Mouse (Mus musculus) mouse trophoblast stem cell (cell line): ENCODE measurements around the gene Bod1l.

Experiments
- in situ Hi-C, 2 experiments: fragments of 300-500 bp; cut with MseI, MboI; formaldehyde crosslinking; loops; 2 replicates in 1 of 2; 3 replicates in 1 of 2; pipeline ENCODE4 v1.15.1; 2025

Bod1l gene

GRCm38 (mm10) chr5:41844147-41844529 is at the start of gene Bod1l:
Gene Bod1l, minus strand, starts transcription at chr5:41844315.
- in situ Hi-C loops: no loop called here

- in situ Hi-C loops: loop anchor here (10.0 to 25.0 kb wide), 2 partner anchors 81 to 1494 kb away; no protein-coding TSS in a partner anchor
These were observed 49.2 kb upstream of the Bod1l start for GRCm38 (mm10) chr5:41893351-41893750.

- in situ Hi-C loops: loop anchor here (10.0 to 25.0 kb wide), 2 partner anchors 84 to 1496 kb away; no protein-coding TSS in a partner anchor
These were observed 46.8 kb upstream of the Bod1l start for GRCm38 (mm10) chr5:41890871-41891270.

- in situ Hi-C loops: loop anchor here in 1 of 2 experiments (25.0 kb wide), 1 partner anchor 1498 kb away; no protein-coding TSS in a partner anchor
These were observed 45.2 kb upstream of the Bod1l start for GRCm38 (mm10) chr5:41889245-41889849.

GRCm38 (mm10) chr5:41888834-41889233 is 44.7 kb upstream of the Bod1l start:
- in situ Hi-C loops: loop anchor here in 1 of 2 experiments (25.0 kb wide), 1 partner anchor 1498 kb away; no protein-coding TSS in a partner anchor

- in situ Hi-C loops: loop anchor here in 1 of 2 experiments (25.0 kb wide), 1 partner anchor 1500 kb away; no protein-coding TSS in a partner anchor
These were observed 43.6 kb upstream of the Bod1l start for GRCm38 (mm10) chr5:41887738-41888137.

GRCm38 (mm10) chr5:41884563-41884962 is 40.4 kb upstream of the Bod1l start:
- in situ Hi-C loops: loop anchor here in 1 of 2 experiments (25.0 kb wide), 1 partner anchor 1503 kb away; no protein-coding TSS in a partner anchor

GRCm38 (mm10) chr5:41871164-41871563 is 27.0 kb upstream of the Bod1l start:
- in situ Hi-C loops: no loop called here

GRCm38 (mm10) chr5:41855781-41856180 is 11.7 kb upstream of the Bod1l start:
- in situ Hi-C loops: no loop called here

- in situ Hi-C loops: no loop called here
These were observed 1.4 kb upstream of the Bod1l start for GRCm38 (mm10) chr5:41845558-41845937.

GRCm38 (mm10) chr5:41844820-41845557 is 874 bp upstream of the Bod1l start:
- in situ Hi-C loops: no loop called here

GRCm38 (mm10) chr5:41843419-41844146 is 532 bp downstream of the Bod1l start:
- in situ Hi-C loops: no loop called here

GRCm38 (mm10) chr5:41842681-41843080 is 1.4 kb downstream of the Bod1l start:
- in situ Hi-C loops: no loop called here

GRCm38 (mm10) chr5:41841735-41842134 is 2.4 kb downstream of the Bod1l start:
- in situ Hi-C loops: no loop called here

- in situ Hi-C loops: no loop called here
These were observed 14.0 kb downstream of the Bod1l start for GRCm38 (mm10) chr5:41830100-41830499.

- in situ Hi-C loops: no loop called here
These were observed 23.0 kb downstream of the Bod1l start for GRCm38 (mm10) chr5:41821158-41821557.

GRCm38 (mm10) chr5:41820530-41820929 is 23.6 kb downstream of the Bod1l start:
- in situ Hi-C loops: no loop called here

GRCm38 (mm10) chr5:41812516-41812915 is 31.6 kb downstream of the Bod1l start:
- in situ Hi-C loops: no loop called here

GRCm38 (mm10) chr5:41811279-41811678 is 32.8 kb downstream of the Bod1l start:
- in situ Hi-C loops: no loop called here

GRCm38 (mm10) chr5:41807383-41807782 is 36.7 kb downstream of the Bod1l start:
- in situ Hi-C loops: no loop called here

- in situ Hi-C loops: no loop called here
These were observed 37.9 kb downstream of the Bod1l start for GRCm38 (mm10) chr5:41806176-41806575.

- in situ Hi-C loops: no loop called here
These were observed 39.0 kb downstream of the Bod1l start for GRCm38 (mm10) chr5:41805085-41805484.
